Mouse (Mus musculus) small intestine, adult 2 months (tissue): ENCODE results near the gene Prr29.

ENCODE experiments used
- CTCF ChIP-seq: fragments of 200-500 bp; IDR thresholded peaks from 2 replicates; pipeline ENCODE4 v1.5.1; 2012; ENCODE audit warnings: low read depth, mild to moderate bottlenecking, control low read depth, inconsistent platforms, low read length, moderate library complexity, mixed read lengths; ENCODE audit not compliant: insufficient replicate concordance, insufficient read length; ENCODE audit errors: extremely low read depth
- POLR2A ChIP-seq: fragments of 200-500 bp; IDR thresholded peaks from 2 replicates; pipeline ENCODE4 v1.6.1; 2012; ENCODE audit warnings: low read depth, mild to moderate bottlenecking, control low read depth, inconsistent platforms, low read length, moderate library complexity

DNA sequence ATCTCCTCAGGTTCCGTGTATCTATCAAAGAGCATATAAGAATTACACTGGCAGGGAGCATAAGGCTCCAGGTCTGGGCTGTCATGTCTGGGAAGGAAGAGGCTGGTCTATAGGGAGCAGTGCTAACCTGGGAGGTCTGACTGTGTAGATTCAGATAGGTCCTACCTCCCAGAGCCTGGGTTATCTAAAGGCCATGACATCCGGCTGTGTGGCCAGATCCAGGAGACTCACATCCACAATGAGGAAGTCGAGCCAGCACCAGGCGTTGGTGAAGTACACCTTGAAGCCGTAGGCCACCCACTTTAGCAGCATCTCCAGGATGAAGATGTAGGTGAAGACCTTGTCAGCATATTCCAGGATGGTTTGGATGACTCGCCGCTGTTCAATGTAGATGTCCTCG lies 38.8 kb upstream of the Prr29 start:
- TF ChIP-seq CTCF, result no peak
- TF ChIP-seq POLR2A, result no peak
